Mouse (Mus musculus): Measurements from ENCODE around the gene Usf2.

DNA sequence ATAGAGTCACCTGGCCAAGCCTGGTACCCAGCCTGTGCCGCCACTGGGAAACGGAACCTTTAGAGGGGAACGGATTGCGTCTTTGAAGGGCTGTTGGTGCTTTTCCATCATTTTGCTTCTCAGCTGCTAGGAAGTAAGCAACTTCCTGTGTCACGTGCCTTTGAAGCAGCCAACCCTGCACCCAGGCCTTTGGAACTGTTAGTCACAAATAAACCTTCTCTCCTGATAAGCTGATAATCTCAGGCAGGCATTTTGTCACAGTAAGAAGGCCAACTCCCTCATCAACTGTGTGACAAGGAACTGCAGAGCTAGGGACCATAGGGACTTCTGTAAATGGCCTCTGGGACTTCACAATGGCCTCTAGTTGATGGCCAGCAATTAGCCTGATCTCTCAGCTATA is 35.5 kb upstream of the Usf2 start:
- TF ChIP-seq EP300 (IDR thresholded peaks at IDR 0.05; ENCODE audit: low read length) (no peak), ZC3H11A (IDR thresholded peaks at IDR 0.05; ENCODE audit: low read depth, low read length) (no peak)

All from CH12.LX (cell line).